Mouse (Mus musculus): ENCODE data around the gene Cabp1.

- TF ChIP-seq TAL1 (IDR thresholded peaks at IDR 0.05; ENCODE audit: low read length) (no peak), GATA1 (IDR thresholded peaks at IDR 0.05; ENCODE audit: low read length) (no peak)
These were observed 25.4 kb downstream of the Cabp1 start for GRCm38 (mm10) chr5:115168641-115169415.

Data from erythroblast, embryonic 14.5 days (primary cell).